Mouse (Mus musculus) testis, adult 2 months (tissue): ENCODE results near the gene Stxbp2. TPM values are rescaled to one million over a fixed set of nuclear protein-coding genes. Genes with fewer than 3 reads are reported as not detected.

ENCODE experiments used
- H3K27ac ChIP-seq: fragments of 200-500 bp; 2 replicates; pipeline ENCODE4 v1.5.1; 2012; ENCODE audit warnings: low read depth, low read length; ENCODE audit not compliant: control insufficient read depth, insufficient read depth
- H3K27me3 ChIP-seq: fragments of 200-500 bp; 2 replicates; pipeline ENCODE4 v1.6.1; 2012; ENCODE audit warnings: mild to moderate bottlenecking, low read length, moderate library complexity; ENCODE audit not compliant: control insufficient read depth, insufficient read depth
- H3K36me3 ChIP-seq: fragments of 200-500 bp; 2 replicates; pipeline ENCODE4 v1.6.1; 2012; ENCODE audit warnings: mild to moderate bottlenecking, low read length; ENCODE audit not compliant: control insufficient read depth, insufficient read depth
- H3K4me1 ChIP-seq: fragments of 200-500 bp; 2 replicates; pipeline ENCODE4 v1.6.1; 2012; ENCODE audit warnings: low read length; ENCODE audit not compliant: control insufficient read depth, insufficient read depth
- H3K4me3 ChIP-seq: fragments of 200-500 bp; 2 replicates; pipeline ENCODE4 v1.5.1; 2012; ENCODE audit warnings: low read depth, mild to moderate bottlenecking, low read length, moderate library complexity, mixed read lengths; ENCODE audit not compliant: control insufficient read depth
- CTCF ChIP-seq: fragments of 200-500 bp; IDR thresholded peaks from 2 replicates; pipeline ENCODE4 v1.5.1; 2012; ENCODE audit warnings: low read depth, mild to moderate bottlenecking, inconsistent platforms, low read length, moderate library complexity; ENCODE audit not compliant: control insufficient read depth, insufficient read depth, insufficient replicate concordance
- POLR2A ChIP-seq: fragments of 200-500 bp; IDR thresholded peaks from 2 replicates; pipeline ENCODE4 v1.6.1; 2012; ENCODE audit warnings: low read depth, mild to moderate bottlenecking, inconsistent platforms, low read length, moderate library complexity; ENCODE audit not compliant: control insufficient read depth
- polyA plus RNA-seq: library from polyadenylated mRNA; depleted of rRNA; stranded (reverse); fragments of >200 nt; gene quantifications from 2 replicates; pipeline ENCODE4 v1.2.3, GENCODE M21; 2012; rRNA removed

The Stxbp2 gene
- polyA plus RNA-seq, 1 experiment: 81.4 TPM

GRCm38 (mm10) chr8:3683408-3684176, 52.8 kb downstream of the Stxbp2 start:
- H3K4me3 ChIP-seq: no peak overlapping the region
- TF ChIP-seq POLR2A: no peak

GRCm38 (mm10) chr8:3684530-3684929, 53.8 kb downstream of the Stxbp2 start:
- H3K27ac ChIP-seq: no peak overlapping the region
- H3K27me3 ChIP-seq: no peaks in the 10 kb centered on the region
- H3K4me3 ChIP-seq: no peak overlapping the region
- no peaks in the 10 kb centered on the region for H3K36me3 ChIP-seq
- no peaks in the 10 kb centered on the region; the same call in 1 of the 2 replicates for H3K4me1 ChIP-seq
- TF ChIP-seq CTCF: no peak

More at GRCm38 (mm10) chr8:3683408-3684176, 52.8 kb downstream of the Stxbp2 start:
- Histone ChIP-seq H3K27me3 (no peaks in the 10 kb centered on the region), H3K27ac (no peak overlapping the region), H3K36me3 (no peaks in the 10 kb centered on the region; the same call in 1 of the 2 replicates), H3K4me1 (peaks cover 2% of the 10 kb centered on the region; the same call in 1 of the 2 replicates)

DNA sequence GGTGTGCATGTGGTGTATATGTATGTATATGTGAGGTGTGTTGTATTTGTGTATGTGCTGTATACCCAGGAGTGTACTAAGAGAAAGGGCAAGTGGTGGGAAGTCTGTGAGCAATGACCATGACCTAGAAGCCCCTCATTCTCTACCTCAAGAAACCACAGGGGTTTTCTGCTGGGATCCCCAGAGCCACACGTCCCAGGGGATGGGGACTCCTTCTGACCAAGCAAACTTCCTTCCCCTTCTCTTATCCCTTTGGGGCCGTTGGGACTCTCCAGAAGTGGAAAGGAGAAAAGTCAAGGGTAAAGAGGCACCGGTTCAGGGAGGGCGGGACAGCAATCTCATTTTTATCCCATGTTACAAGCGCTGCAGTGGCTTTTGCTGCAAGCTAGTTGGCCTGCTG, 54.7 kb downstream of the Stxbp2 start:
- no peak overlapping the region for H3K27ac ChIP-seq
- TF ChIP-seq POLR2A: no peak
- TF ChIP-seq CTCF: no peak
- H3K36me3 ChIP-seq: no peaks in the 10 kb centered on the region
- H3K27me3 ChIP-seq: no peaks in the 10 kb centered on the region
- no peak overlapping the region for H3K4me3 ChIP-seq
- H3K4me1 ChIP-seq: no peaks in the 10 kb centered on the region; the same call in 1 of the 2 replicates

GRCm38 (mm10) chr8:3687537-3687936, 56.8 kb downstream of the Stxbp2 start:
- no peaks in the 10 kb centered on the region; the same call in 1 of the 2 replicates for H3K4me1 ChIP-seq
- TF ChIP-seq CTCF: no peak
- TF ChIP-seq POLR2A: no peak
- H3K36me3 ChIP-seq: no peaks in the 10 kb centered on the region

DNA sequence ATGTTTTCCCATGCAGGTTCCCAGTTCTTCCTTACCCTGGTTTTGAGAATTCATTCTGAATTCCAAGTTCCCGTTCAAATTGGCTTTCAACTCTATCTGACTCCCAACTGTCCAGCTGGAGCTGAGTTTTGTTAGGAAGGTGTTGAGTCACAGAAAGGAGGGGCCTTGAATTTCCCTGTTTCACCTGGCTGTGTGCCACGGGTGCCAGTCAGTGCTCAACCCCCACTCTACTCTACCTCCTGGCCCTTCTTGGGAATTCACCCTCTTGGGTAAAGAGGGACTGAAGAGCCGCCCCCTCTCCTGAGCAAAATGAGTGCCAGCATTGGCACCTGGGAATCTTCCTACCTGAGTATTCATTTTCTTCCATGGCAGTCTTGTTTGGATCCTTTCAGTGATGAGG, 60.0 kb downstream of the Stxbp2 start:
- Histone ChIP-seq H3K27ac (no peak overlapping the region), H3K36me3 (no peaks in the 10 kb centered on the region), H3K4me3 (no peak overlapping the region), H3K27me3 (no peaks in the 10 kb centered on the region), H3K4me1 (no peaks in the 10 kb centered on the region; the same call in 1 of the 2 replicates)
- TF ChIP-seq CTCF (no peak), POLR2A (no peak)

More at GRCm38 (mm10) chr8:3687537-3687936, 56.8 kb downstream of the Stxbp2 start:
- Histone ChIP-seq H3K4me3 (no peak overlapping the region), H3K27me3 (no peaks in the 10 kb centered on the region), H3K27ac (no peak overlapping the region)

Other genes with a start within 250 kb of the Stxbp2 start
- gene Arhgef18, start 237.9 kb upstream of the Stxbp2 start, polyA plus RNA-seq: 6.7 and 8.2 TPM in 2 replicates
- 47.9 and 51.1 TPM in 2 replicates for gene Pex11g, start 163.3 kb upstream of the Stxbp2 start, polyA plus RNA-seq
- 72.2 and 114 TPM in 2 replicates for gene Tex45, start 160.1 kb upstream of the Stxbp2 start, polyA plus RNA-seq
- gene Zfp358, start 137.8 kb upstream of the Stxbp2 start, polyA plus RNA-seq: 3.8 and 3.9 TPM in 2 replicates
- 39.7 and 46.5 TPM in 2 replicates for gene Mcoln1, start 130.5 kb upstream of the Stxbp2 start, polyA plus RNA-seq
- 12.4 and 17.8 TPM in 2 replicates for gene Pnpla6, start 115.6 kb upstream of the Stxbp2 start, polyA plus RNA-seq
- gene C330021F23Rik, start 63.0 kb upstream of the Stxbp2 start, polyA plus RNA-seq: 0.14 TPM in 1 of 2 replicates, not detected in the other
- gene Camsap3, start 43.7 kb upstream of the Stxbp2 start, polyA plus RNA-seq: 28.7 and 34.4 TPM in 2 replicates
- gene Xab2, start 9.6 kb upstream of the Stxbp2 start, polyA plus RNA-seq: 58.6 and 65.9 TPM in 2 replicates
- gene Pet100, start 9.4 kb upstream of the Stxbp2 start, polyA plus RNA-seq: 23.6 and 31.5 TPM in 2 replicates
- gene Pcp2, start 5.4 kb upstream of the Stxbp2 start, polyA plus RNA-seq: not detected in 2 replicates
- 3.7 and 6.3 TPM in 2 replicates for gene Retn, start 24.8 kb downstream of the Stxbp2 start, polyA plus RNA-seq
- gene Mcemp1, start 34.8 kb downstream of the Stxbp2 start, polyA plus RNA-seq: 0.06 and 0.44 TPM in 2 replicates
- 0.45 and 0.59 TPM in 2 replicates for gene Fcor, start 41.4 kb downstream of the Stxbp2 start, polyA plus RNA-seq
- gene Trappc5, start 45.3 kb downstream of the Stxbp2 start, polyA plus RNA-seq: 13.6 TPM in 2 replicates
- gene Fcer2a, start 63.2 kb downstream of the Stxbp2 start, polyA plus RNA-seq: 0.12 and 0.23 TPM in 2 replicates
- gene Clec4g, start 89.7 kb downstream of the Stxbp2 start, polyA plus RNA-seq: 17.6 and 42.1 TPM in 2 replicates
- gene Cd209a, start 118.0 kb downstream of the Stxbp2 start, polyA plus RNA-seq: 0.08 TPM in 1 of 2 replicates, not detected in the other
- gene Cd209e, start 223.4 kb downstream of the Stxbp2 start, polyA plus RNA-seq: not detected in 2 replicates
- gene Cd209d, start 247.6 kb downstream of the Stxbp2 start, polyA plus RNA-seq: 0.12 TPM in 1 of 2 replicates, not detected in the other